Mouse (Mus musculus) bone marrow macrophage, adult 2 months (primary cell): Measurements from ENCODE around the gene Abcg1. TPM values are rescaled to one million over a fixed set of nuclear protein-coding genes. Genes with fewer than 3 reads are reported as not detected.

Source experiments
- H3K27ac ChIP-seq: 2 replicates; pipeline ENCODE4 v1.5.1; 2012; ENCODE audit warnings: low read depth, low read length; ENCODE audit not compliant: insufficient read depth
- H3K4me1 ChIP-seq: 2 replicates; pipeline ENCODE4 v1.6.1; 2012; ENCODE audit warnings: low read length; ENCODE audit not compliant: control insufficient read depth, insufficient read depth
- H3K4me3 ChIP-seq: 2 replicates; pipeline ENCODE4 v1.5.1; 2012; ENCODE audit warnings: mild to moderate bottlenecking, low read length, moderate library complexity; ENCODE audit not compliant: insufficient read depth
- CTCF ChIP-seq: IDR thresholded peaks from 2 replicates; pipeline ENCODE4 v1.5.1; 2012; ENCODE audit warnings: low read depth, mild to moderate bottlenecking, low read length, moderate library complexity
- POLR2A ChIP-seq: IDR thresholded peaks from 2 replicates; pipeline ENCODE4 v1.6.1; 2012; ENCODE audit warnings: mild to moderate bottlenecking, low read depth, low read length, borderline replicate concordance
- polyA plus RNA-seq: library from polyadenylated mRNA; stranded (reverse); fragments of >200 nt; gene quantifications from 2 replicates; pipeline ENCODE4 v1.2.4, GENCODE M21; 2012; ENCODE audit not compliant: missing spikeins, insufficient read depth, insufficient read length

Gene Abcg1
- polyA plus RNA-seq, 1 experiment: 61.5 TPM

- H3K27ac ChIP-seq: peak overlapping the region; percentile 98
- H3K4me1 ChIP-seq: peaks cover 55% of the 10 kb centered on the region
- TF ChIP-seq CTCF (no peak), POLR2A (no peak)
- peak overlapping the region; percentile 36 for H3K4me3 ChIP-seq
Observed at GRCm38 (mm10) chr17:31039626-31040025, 17.8 kb upstream of the Abcg1 start.

GRCm38 (mm10) chr17:31040421-31040820 lies 17.1 kb upstream of the Abcg1 start:
- H3K27ac ChIP-seq: peak overlapping the region; percentile 93
- TF ChIP-seq CTCF (no peak), POLR2A (no peak)
- H3K4me3 ChIP-seq: peak overlapping the region; percentile 2; the same call in 1 of the 2 replicates
- H3K4me1 ChIP-seq: peaks cover 50% of the 10 kb centered on the region

DNA sequence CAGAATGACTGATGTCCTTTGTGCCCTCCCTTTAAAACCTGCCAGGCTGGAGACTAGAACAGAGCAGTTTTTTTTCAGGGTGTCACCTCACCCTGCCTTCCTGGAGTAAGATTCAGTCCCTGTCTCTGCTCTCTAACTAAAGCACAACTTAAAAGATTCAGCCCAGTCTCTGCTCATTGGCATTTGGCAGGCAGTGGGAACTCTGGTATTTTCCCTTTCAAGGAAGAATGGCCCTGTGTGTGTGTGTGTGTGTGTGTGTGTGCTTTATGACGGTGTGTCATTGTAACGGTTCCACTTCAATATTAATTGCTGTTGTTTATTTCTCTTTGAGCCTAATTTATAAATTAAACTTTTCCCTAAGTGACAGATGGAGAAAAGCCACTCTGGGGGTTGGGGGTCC lies 14.7 kb upstream of the Abcg1 start:
- Histone ChIP-seq H3K27ac (no peak overlapping the region), H3K4me1 (peaks cover 40% of the 10 kb centered on the region), H3K4me3 (no peak overlapping the region)
- no peak for TF ChIP-seq CTCF
- no peak for TF ChIP-seq POLR2A

GRCm38 (mm10) chr17:31057891-31058744 lies 643 bp downstream of the Abcg1 start:
- TF ChIP-seq POLR2A (no peak), CTCF (no peak)
- Histone ChIP-seq H3K4me1 (peaks cover 25% of the 10 kb centered on the region), H3K4me3 (peak overlapping the region; percentile 97), H3K27ac (peak overlapping the region; percentile 94)

GRCm38 (mm10) chr17:31058745-31059085 lies 1.2 kb downstream of the Abcg1 start:
- peak overlapping the region; percentile 94 for H3K27ac ChIP-seq
- H3K4me3 ChIP-seq: peak overlapping the region; percentile 97
- TF ChIP-seq POLR2A (no peak), CTCF (no peak)
- H3K4me1 ChIP-seq: peaks cover 27% of the 10 kb centered on the region

DNA sequence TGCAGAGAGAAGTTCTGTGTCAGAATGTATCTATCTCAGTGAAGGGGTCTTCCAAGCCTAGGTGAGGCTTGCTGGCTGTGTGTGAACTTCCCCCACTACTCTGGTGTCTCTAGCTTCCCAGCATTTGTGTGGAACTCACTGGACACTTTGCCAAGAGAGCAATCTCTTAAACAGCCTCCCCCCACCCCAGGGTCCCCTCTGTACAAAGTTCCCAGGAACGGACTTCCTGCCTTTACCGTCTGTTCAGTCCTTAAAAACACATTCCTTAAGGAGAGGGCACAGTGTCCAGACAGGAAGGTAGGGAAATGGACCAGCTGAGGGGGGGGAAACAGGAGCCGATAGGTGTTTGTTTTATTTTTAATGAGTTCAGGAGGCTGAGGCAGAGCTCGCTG lies 2.7 kb downstream of the Abcg1 start:
- no peak for TF ChIP-seq POLR2A
- Histone ChIP-seq H3K27ac (peak overlapping the region; percentile 94), H3K4me1 (peaks cover 24% of the 10 kb centered on the region), H3K4me3 (peak overlapping the region; percentile 97)

- peaks cover 24% of the 10 kb centered on the region for H3K4me1 ChIP-seq
- TF ChIP-seq POLR2A: no peak
- no peak for TF ChIP-seq CTCF
- H3K4me3 ChIP-seq: peak overlapping the region; percentile 97
- H3K27ac ChIP-seq: peak overlapping the region; percentile 94
Observed at GRCm38 (mm10) chr17:31060588-31061345, 3.3 kb downstream of the Abcg1 start.

- no peak for TF ChIP-seq CTCF
- TF ChIP-seq POLR2A: no peak
- H3K4me1 ChIP-seq: peaks cover 30% of the 10 kb centered on the region
- peak overlapping the region; percentile 97 for H3K4me3 ChIP-seq
- H3K27ac ChIP-seq: peak overlapping the region; percentile 94
Observed at GRCm38 (mm10) chr17:31061346-31062095, 4.0 kb downstream of the Abcg1 start.

GRCm38 (mm10) chr17:31066058-31066457 lies 8.6 kb downstream of the Abcg1 start:
- Histone ChIP-seq H3K4me1 (peaks cover 56% of the 10 kb centered on the region), H3K4me3 (no peak overlapping the region), H3K27ac (no peak overlapping the region)
- TF ChIP-seq POLR2A (no peak), CTCF (no peak)
